Mouse (Mus musculus) lung, postnatal 14 days (tissue): ENCODE results near the gene Spryd3.
A peak's percentile ranks its signal among the peaks of the same experiment; 100 is the strongest.
"Not testable (repeated sequence)": the region's sequence is repeated elsewhere in the genome, so short reads cannot be mapped to it uniquely, and the experiment has no call there.

ENCODE experiments used
- DNase-seq: peaks from one replicate; pipeline ENCODE4 v3.0.0; 2021

Gene Spryd3

GRCm38 (mm10) chr15:102136129-102136758, at the start of gene Spryd3:
Spryd3 (minus strand) TSS chr15:102136234.
- peak; percentile 97 for DNase-seq

DNA sequence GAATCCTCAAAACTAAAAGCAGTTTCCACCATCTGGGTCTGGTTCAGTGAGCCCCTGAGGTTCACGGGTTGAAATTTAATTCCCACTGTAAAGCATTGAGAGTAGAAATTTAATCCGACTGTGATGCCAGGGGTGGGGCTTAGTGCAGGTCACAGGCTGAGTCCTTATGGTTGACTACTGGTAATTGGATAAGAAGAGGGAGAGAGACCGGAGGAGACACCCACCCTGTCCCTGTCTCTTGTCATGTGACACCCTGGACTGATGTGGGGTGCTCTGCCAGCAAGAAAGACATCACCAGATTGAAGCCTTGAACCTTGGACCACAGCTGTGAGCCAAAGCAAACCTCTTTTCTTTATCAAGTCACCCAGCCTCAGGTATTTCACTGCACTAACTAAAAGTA, 47.0 kb upstream of the Spryd3 start:
- no peak for DNase-seq

GRCm38 (mm10) chr15:102179924-102180323, 43.9 kb upstream of the Spryd3 start:
- DNase-seq: no peak

DNA sequence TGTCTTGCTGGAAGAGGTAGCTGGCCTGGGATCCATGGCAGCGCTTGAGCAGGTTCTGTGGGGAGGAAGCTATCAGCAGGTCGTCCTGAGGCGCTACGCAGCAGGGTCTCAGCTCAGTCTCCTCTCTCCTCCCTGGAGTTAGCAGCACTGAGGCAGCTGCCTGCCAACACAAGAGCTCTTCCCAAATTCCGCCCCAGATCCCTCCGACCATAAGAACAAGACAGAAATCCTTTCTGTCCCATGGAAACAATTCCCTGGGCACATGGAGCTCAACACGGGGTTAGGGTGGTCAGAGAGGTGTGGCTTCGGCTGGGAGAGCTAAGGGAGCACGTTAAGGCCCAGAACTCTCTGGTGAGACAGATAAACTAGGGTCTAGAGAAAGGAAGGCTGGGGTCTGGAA, 43.1 kb upstream of the Spryd3 start:
- no peak for DNase-seq

- DNase-seq: peak; percentile 90
Measured at GRCm38 (mm10) chr15:102178279-102178678, 42.2 kb upstream of the Spryd3 start.

- DNase-seq: no peak
Measured at GRCm38 (mm10) chr15:102177417-102177816, 41.4 kb upstream of the Spryd3 start.

DNA sequence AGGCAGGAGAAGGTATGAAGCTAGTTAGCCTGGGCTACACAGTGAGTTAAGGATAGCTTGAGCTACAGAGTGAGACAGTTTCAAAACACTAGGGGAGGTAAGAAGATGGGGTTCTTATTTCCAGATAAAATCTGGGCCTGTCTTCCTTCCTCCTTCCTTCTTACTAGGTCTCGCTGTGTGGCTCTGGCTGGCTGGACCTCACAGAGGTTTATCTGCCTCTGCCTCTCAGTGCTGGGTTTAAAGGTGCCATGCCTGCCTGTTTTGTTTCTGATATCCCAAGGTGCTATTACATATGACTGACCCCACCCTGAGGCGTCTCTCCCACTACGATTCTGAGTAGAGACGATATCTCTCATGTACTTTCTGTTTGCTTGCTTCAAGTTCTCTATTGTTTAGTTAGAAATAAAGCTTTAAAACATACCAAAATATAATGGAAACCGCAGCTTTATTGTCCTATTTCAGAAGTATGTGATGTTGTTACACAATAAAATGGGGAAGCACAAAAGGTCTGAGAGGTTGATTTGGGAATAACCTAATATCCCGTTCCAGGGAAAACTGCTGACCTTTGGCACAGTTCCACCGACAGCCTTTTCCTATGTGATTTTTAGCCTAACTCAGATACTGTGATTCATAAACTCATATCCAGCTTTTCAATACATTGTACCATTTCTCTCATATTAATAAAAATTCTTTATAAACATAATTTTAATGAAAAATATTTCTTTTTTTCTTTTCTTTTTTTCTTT, 40.7 kb upstream of the Spryd3 start:
- DNase-seq: no peak

- DNase-seq: no peak
Measured at GRCm38 (mm10) chr15:102175736-102176319, 39.8 kb upstream of the Spryd3 start.

DNA sequence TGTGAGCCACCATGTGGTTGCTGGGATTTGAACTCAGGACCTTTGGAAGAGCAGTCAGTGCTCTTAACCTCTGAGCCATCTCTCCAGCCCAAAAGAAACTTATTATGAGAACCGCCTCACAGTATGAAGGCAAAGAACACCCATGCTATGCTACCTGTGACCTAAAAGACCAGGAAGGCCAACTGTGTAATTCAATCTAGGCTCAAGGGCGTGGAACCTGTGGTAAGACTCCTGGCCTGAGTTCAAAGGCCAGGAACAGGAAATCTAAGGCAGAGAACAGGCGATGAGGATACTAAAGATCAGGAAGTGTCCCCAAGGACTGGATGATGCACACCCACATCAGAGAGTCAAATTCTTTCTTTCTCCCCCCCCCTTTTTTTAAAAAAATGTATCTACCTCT, 37.5 kb upstream of the Spryd3 start:
- DNase-seq: no peak

DNA sequence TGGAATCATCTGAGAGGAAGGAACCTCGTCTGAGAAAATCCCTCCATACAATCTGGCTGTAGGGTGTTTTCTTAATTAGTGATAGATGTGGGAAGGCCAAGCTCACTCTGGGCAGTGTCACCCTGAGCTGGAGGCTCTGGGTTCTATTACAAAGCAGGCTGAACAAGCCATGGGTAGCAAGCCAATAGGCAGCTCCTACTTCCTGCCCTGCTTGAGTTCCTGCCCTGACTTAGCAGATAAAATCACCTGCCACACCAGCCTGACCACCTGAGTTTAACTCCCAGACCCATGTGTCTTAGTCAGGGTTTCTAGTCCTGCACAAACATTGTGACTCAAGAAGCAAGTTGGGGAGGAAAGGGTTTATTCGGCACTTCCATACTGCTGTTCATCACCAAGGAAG, 33.0 kb upstream of the Spryd3 start:
- no peak for DNase-seq

DNA sequence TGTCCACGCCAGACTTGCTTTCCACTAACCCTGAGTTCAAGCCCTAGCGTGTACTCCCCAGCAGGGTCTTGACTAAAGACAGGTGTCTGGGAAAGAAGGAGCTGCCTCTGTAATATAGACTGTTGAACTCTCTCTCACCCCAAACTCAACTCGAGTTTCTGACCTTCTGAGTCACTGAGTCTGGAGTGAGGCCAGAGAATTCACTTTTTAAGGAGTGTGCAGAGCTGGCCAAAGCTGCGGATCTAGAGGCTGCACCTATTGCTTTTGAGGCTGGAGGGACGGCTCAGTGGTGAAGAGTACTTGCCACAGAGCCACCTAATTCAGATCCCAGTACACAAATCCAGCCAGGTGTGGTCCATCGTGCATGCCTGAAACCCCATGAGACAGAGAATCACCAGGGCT, 31.6 kb upstream of the Spryd3 start:
- DNase-seq: peak; percentile 52

DNA sequence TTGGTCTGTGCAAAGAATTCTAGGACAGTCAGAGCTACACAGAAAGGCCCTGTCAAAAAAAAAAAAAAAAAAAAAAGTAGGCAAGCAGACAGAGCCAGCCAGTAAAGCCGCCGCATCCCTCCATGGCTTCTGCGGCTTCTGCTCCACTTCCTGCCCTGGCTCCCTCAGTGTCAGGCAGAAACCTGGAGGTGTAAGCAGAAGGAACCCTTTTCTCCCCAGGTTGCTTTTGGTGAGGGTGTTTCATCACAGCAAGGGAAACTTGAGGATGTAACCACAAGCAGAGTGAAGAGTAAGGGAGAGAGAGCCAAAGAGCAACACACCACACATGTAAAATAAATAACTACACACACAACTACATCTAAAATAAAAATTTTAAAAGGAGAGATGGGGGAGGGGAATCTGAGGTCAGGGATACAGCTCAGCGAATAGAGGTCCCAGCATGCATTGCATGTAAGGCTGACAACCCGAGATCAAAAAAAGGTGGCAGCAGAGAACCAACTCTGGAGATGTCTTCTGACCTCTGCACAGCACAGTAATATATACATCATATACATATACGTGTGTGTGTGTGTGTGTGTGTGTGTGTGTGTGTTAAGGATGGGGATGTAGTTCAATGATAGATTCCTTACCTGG, 29.6 kb upstream of the Spryd3 start:
- no peak for DNase-seq

- DNase-seq: no peak
Measured at GRCm38 (mm10) chr15:102163900-102164693, 28.1 kb upstream of the Spryd3 start.

DNA sequence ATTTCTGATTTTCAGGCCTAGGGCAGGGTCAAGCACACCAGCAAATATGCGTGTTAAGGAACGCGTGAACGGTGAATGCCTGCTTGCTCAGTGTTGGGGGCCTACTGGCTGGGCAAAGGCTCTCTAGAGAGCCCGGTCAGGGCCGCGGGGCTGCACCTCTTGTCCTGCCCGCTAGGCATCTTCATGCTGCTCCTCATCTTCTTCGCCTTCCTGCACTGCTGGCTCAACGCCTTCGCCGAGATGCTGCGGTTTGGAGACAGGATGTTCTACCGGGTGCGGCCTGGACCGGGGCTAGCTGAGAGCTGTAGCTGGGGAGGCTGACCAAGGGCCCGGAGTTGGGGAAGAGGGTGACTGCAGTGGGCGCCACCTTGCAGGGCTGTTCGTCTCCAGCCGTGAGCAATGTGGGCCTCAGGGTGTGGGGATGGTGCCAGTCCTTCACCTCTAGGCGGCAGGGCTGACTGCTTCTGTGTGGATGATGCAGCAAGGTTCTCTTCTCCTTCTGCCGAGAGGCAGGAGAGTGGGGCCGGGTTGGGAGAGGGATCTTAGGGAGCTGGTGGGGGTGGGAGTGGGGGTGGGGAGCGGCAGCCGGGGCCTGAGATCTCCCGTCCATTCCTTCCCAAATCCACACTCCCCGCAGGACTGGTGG, 24.5 kb upstream of the Spryd3 start:
- DNase-seq: no peak

GRCm38 (mm10) chr15:102156836-102157235, 20.8 kb upstream of the Spryd3 start:
- no peak for DNase-seq

DNA sequence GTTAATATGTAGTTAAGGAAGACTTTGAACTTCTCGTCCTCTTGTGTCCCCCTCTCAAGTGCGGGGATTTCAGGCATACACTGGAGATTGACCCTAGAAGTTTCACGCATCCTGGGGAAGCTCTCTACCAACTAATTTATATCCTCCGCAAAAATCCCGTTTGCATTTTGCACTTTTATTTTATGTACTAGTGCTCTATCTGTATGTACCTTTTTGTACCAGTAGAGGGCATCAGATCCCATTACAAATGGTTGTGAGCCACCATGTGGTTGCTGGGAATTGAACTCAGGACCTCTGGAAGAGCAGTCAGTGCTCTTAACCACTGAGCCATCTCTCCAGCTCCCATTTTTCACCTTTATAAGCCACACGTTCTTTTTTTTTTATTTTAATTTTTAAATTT, 19.0 kb upstream of the Spryd3 start:
- not testable (repeated sequence) for DNase-seq

GRCm38 (mm10) chr15:102152646-102153045, 16.6 kb upstream of the Spryd3 start:
- DNase-seq: no peak

GRCm38 (mm10) chr15:102150301-102151135, 14.5 kb upstream of the Spryd3 start, which contains the start of gene Soat2:
Soat2 (plus strand) TSS chr15:102150526.
- DNase-seq: peak; percentile 55

DNA sequence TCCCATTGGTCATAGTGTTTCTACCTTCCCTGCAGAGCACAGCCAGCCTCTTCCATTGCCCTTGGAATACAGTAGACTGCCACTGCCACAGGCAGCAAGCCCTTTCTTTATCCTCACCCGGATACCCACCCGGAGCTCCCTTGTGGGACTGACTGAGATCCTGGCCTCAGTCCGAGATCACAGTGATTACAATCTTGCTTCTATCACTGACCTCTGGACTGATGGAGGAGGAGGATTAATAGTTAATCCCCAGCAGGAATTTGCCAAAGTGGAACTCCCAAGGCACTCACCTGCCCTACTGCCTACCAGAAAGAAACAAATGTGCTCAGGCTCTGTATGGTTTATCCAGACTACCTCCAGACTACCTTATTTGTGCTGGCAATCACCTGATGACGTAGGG, 13.5 kb upstream of the Spryd3 start:
- no peak for DNase-seq

GRCm38 (mm10) chr15:102147674-102148402, 11.8 kb upstream of the Spryd3 start:
- DNase-seq: no peak

GRCm38 (mm10) chr15:102146882-102147281, 10.8 kb upstream of the Spryd3 start:
- DNase-seq: peak; percentile 63
